Mouse (Mus musculus) 3134 (cell line): Measurements from ENCODE around the gene Tent5a.

ENCODE experiments used
- DNase-seq: peaks from one replicate; pipeline ENCODE4 v3.0.0-alpha.2; 2011; ENCODE audit warnings: low spot score; ENCODE audit not compliant: insufficient read length; ENCODE audit errors: extremely low read depth

The Tent5a gene

GRCm38 (mm10) chr9:85327242-85328211 lies at the start of gene Tent5a:
Gene Tent5a, minus strand, starts transcription at chr9:85327348.
- peak; percentile 4 for DNase-seq

- no peak for DNase-seq
Measured at GRCm38 (mm10) chr9:85376643-85377307, 49.6 kb upstream of the Tent5a start.

DNA sequence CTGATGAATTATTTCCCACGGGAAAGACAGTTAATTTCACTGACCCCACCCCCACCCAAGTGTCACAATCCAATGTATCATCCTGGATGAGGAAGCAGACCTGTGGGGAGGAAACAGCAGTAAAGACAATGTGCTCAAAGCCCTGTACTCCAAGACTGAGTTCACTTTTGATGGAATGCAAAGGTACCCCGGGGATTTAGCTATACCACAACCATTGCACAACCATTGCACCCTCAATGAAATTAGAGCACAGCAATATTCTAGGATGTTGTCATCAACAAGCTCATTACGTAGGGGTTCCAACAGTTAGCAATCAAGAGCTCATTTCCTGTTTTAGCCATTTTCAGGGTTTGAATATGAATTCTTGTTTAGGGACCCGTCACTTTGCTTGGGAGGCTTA lies 48.0 kb upstream of the Tent5a start:
- no peak for DNase-seq

- no peak for DNase-seq
Measured at GRCm38 (mm10) chr9:85372034-85372433, 44.9 kb upstream of the Tent5a start.

DNA sequence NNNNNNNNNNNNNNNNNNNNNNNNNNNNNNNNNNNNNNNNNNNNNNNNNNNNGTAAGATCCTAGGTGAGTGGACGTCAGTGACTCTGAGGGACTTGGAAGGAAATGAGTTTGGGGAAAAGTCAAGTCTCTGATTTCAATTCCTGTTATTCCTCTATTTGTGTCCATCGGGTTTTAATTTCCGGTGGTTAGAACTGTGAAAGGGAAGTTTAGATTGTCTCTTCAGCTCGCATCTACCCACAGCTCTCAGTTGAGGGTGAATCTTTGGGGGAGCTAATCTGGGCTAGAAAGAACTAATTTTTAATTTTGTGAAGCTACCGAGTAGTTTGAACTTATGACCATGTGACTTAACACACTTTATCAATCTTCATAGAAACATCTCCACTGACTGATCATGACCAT lies 42.4 kb upstream of the Tent5a start:
- no peak for DNase-seq

DNA sequence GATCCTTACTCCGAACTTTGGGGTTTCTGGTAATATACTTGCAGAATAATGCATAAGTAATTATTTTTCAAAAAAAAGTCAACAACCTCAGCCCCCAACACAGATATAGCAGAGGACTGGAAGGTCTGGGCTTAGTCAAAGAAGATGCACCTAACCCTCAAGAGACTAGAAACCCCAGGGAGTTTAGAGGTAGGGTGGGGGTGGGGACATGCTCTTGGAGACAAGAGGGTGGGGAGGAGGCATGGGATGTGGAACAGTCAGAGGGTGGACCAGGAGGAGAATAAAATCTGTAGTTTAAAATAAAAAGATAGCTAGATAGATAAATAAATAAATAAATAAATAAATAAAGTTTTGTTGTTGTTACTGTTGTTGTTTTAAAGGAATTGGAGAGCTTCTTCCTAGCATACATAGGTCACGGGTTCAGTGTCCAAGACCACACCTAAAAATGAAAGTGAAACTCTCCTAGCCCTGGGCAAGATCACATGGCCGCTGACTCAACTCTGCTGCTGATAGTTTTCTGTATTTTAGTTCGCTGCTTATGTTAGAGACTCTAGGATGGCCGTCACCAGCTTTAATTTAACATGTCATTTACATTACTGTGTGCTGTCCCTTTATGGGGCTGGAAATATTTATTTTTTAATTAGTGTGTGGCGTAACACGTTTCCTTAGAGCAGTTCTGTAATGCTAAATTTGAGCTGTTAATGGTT lies 30.2 kb upstream of the Tent5a start:
- peak; percentile 36 for DNase-seq

GRCm38 (mm10) chr9:85355559-85355958 lies 28.4 kb upstream of the Tent5a start:
- no peak for DNase-seq

DNA sequence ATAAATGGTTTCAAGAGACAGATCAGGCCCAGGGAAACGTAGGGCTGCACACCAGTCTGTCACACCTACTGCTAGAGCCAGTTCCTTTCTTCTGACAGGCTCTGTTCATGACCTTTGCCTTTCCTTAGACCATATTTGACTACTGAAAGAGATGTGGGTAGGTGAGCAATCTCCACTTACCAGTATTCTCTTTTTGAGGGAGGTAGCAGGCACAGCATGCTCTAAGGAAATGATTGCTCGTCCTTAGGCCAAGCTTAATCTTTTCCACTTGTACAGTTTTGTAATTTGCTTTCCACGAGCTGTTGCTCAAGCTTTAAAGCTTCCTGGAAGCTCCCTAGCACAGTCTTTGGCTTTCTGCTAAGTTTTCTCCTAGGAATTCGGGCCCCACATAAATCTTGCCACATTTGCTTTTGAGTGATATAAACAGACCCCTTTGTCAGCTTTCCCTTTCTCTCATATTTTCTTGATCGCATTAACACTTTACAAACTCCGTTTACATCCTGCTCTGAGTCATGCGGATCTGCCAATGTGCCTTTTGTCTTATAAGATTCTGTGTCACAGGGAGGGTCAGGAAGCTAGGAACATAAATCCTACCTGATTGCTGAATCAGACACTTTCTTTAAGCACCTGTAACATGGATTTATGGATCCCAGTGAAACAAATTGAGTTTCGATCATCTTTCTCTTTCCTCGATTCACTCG lies 20.8 kb upstream of the Tent5a start:
- DNase-seq: no peak

DNA sequence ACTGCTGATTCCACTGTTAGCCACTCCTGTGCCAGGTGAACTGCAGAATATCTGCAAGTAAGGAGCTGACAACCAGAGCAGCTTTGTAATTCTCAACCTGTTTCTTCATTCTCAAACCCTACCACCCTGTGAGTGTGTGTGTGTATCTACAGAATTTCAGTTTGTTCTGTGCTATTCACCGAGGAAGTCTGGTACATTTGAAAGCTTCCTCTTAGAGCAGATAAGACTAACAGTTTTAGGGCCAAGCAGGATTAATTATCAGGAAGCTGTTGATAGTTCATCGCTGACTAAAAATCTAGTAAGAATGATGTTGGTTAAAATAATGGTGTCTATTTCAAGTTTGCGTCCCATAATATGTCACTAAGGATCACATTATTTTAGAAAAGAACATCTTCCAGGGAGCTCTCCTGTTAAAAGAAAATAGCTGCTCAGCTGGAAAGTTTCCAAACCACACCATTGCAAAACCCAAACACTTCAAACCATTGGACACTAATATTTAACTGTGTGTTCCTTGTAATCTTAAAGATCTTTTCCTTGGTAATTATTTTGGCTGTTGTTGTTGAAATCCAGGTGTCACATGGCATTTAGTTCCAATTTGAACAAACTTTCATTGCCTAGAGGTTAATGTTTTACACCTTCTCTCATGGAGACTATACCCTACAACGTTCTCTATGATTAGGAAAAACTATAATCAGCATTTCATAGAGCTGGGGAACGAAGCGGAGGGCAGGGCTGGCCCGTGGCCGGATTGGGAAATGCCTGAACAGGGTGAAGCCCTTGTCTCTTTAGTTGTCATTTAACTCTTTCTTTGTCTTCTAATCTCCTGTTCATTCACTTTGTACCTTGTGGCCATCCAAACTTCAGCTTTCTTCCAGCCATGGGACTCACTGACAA lies 16.0 kb upstream of the Tent5a start:
- DNase-seq: no peak

GRCm38 (mm10) chr9:85340303-85340702 lies 13.2 kb upstream of the Tent5a start:
- no peak for DNase-seq

GRCm38 (mm10) chr9:85336046-85336445 lies 8.9 kb upstream of the Tent5a start:
- no peak for DNase-seq

DNA sequence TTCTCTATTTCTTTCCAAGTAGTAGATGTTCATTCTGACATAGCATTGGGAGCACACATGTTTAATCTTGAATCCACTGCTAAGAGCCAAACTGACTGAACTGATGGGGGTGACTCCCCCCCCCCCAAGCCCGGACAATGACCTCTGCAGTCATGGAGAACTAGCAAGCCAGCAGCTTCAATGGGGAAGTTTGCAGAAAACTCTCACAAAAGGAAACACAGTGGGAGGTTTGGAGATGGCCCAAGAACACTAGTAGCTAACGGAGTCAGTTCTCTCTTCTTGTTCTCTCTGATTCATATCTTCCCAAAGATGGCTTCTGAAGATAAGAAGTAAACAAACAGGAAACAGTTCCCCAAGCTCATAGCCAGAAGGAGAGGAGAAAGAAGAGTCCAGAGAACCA lies 4.4 kb upstream of the Tent5a start:
- DNase-seq: peak; percentile 1

DNA sequence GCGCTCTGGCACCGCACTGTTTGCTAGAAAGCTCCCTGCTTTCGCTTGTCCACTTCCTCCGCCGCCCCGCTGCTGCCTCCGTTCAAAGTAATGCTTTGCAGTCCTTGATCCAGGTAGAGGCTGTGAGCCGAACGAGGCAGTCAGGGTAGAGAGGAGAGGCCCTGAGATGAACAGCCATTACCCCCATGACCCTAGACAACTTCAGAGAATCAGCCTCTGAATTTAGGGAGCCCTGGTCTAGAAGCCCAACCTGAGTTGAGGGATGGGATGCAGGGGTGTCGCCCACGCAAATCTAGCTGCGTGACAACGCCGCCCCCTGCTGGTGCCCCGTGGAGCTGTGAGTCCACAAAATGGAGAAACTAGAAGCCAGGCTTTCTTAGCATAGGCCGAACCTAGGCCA lies 1.1 kb upstream of the Tent5a start:
- peak; percentile 5 for DNase-seq

DNA sequence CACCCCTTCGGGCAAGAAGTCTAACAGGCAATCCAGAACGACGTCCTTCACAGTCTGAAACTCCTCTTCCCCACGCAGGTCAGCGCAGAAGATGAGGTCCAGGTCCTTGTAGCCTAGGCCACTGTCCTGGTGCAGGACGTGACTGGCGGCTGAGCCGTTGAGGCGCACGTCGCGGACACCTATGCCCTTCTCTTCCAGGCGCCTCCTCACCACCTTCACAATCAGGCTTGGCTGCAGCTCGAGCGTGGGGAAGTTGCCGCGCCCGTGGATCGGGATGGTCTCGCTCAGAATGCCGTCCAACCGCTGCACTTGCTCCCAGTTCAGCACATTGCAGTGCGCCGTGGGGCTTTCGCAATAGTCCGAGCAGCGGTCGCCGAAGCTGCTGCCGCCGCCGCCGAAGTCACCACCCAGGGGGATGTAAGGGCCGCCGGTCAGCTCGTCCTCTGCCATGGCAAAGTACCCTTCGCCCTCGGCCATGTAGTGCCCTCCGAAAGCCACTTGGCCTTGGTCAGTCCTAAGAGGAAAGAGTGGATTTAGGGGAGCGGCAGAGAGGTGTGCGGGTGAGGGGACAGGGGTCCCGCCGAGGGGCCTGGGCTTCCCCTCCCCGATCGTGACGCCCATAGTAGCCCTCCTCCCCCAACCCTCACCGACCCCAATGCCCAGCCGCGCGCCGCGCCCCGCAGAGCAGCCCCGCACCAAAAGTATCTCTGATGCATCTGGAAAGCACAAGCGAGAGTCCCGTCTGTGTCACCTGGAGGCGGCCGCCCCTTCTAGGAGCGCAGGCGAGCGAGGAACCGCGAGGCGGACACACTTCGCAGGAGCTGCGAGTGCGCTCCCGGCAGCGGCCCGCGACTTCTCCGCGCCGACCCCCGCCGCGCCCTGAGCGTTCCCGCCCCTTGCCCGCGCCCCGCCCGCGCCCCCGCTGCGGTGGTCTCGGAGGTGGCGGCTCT lies 581 bp downstream of the Tent5a start:
- DNase-seq: peak; percentile 11

GRCm38 (mm10) chr9:85325201-85325868 lies 1.8 kb downstream of the Tent5a start:
- no peak for DNase-seq

- DNase-seq: no peak
Measured at GRCm38 (mm10) chr9:85324158-85324875, 2.8 kb downstream of the Tent5a start.

DNA sequence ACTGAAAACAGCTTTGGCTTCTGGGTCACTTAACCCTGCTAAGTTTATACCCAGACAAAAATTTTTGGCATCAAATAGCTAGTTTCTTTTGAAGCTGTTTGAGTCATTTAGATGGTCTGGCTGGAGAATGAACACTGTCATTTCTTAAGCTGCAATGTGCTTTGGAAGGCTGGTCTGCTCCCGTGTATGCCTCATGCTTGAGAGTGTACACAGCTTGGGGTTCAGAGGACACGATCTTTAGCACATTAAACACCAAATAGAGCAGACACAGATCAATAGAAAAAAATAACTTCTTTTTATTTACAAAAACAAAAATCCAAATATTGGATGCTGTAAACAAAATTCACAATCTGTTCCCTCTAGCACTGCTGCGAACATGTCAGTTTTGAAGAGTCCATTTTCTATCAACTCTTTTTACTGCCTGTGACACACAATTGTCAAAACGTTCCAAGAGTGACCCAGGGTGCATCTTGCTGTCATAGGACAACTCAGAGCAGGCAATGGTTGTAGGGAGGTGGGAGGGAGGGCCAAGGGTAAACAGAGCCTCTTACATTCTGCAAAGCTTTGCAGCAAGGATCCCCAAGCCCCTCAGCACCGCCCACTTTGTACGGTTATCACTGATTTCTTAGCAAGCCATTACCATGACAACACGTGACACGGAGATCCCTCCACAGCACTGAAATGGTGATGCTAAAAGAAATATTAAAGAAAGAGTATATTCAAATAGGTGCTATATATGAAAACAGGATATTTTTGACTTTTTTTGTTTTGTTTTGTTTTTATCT lies 6.8 kb downstream of the Tent5a start:
- DNase-seq: no peak
